Mouse (Mus musculus) kidney, adult 2 months (tissue): ENCODE measurements around the gene Wfdc16. TPM values are rescaled to one million over a fixed set of nuclear protein-coding genes. Genes with fewer than 3 reads are reported as not detected.

Experiments used
- DNase-seq: peaks from one replicate; pipeline ENCODE4 v3.0.0; 2021
- H3K27ac ChIP-seq: fragments of 200-500 bp; 2 replicates; pipeline ENCODE4 v1.5.1; 2012; ENCODE audit warnings: low read depth, low read length, control low read depth, inconsistent platforms; ENCODE audit not compliant: insufficient read depth
- H3K27me3 ChIP-seq: fragments of 200-500 bp; replicated peaks from 2 replicates; pipeline ENCODE4 v1.6.1; 2012; ENCODE audit warnings: mild to moderate bottlenecking, moderate library complexity, low read length, inconsistent platforms; ENCODE audit not compliant: control insufficient read depth, insufficient read depth
- H3K36me3 ChIP-seq: fragments of 200-500 bp; 2 replicates; pipeline ENCODE4 v1.6.1; 2012; ENCODE audit warnings: mild to moderate bottlenecking, moderate library complexity, low read length, inconsistent platforms; ENCODE audit not compliant: control insufficient read depth, insufficient read depth
- H3K4me1 ChIP-seq: fragments of 200-500 bp; 2 replicates; pipeline ENCODE4 v1.6.1; 2011; ENCODE audit warnings: low read length; ENCODE audit not compliant: control insufficient read depth, insufficient read depth
- H3K4me3 ChIP-seq: fragments of 200-500 bp; 2 replicates; pipeline ENCODE4 v1.5.1; 2011; ENCODE audit warnings: mild to moderate bottlenecking, low read depth, low read length, control low read depth; ENCODE audit not compliant: insufficient read depth
- CTCF ChIP-seq: fragments of 200-500 bp; conservative IDR thresholded peaks from 2 replicates; pipeline ENCODE4 v1.5.1; 2011; ENCODE audit warnings: low read depth, mild to moderate bottlenecking, control low read depth, low read length, moderate library complexity, mixed read lengths; ENCODE audit not compliant: insufficient read depth, insufficient read length
- POLR2A ChIP-seq: fragments of 200-500 bp; IDR thresholded peaks from one replicate; pipeline ENCODE4 v1.6.1; 2011; ENCODE audit warnings: low read depth, low read length, control low read depth
- WGBS: fragments of 180-500 bp; shearing (Covaris S2); methylation state at CpG from one replicate; pipeline ENCODE4 v1.1.7; 2018; 5-methylcytosine and 5-hydroxymethylcytosine counted together
- polyA plus RNA-seq: library from polyadenylated mRNA; depleted of rRNA; stranded (reverse); fragments of >200 nt; gene quantifications from 2 replicates; pipeline ENCODE4 v1.2.3, GENCODE M21; 2012; rRNA removed

Gene Wfdc16
- polyA plus RNA-seq, result 9.2 and 10.3 TPM in 2 replicates

DNA sequence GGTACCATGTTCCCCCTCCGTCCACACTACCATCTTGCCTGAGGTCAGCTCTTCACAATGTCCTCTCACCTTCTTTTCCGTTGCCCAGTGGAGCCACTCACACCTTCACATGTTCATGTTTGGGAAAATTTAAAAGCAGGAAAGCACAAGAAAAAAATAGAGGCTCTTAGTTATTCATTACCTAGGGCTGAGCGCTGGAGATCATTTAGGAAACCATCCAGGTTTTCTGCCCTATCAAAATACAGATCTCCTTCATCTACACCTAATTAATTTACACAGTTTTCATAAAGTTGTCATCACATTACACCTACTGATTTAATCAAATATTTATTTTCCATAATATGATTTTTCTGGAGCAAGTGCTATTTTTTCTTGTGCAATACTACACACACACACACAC lies at the start of gene Wfdc16:
TSS of gene Wfdc16 (minus strand) at position 101 of the 400 bp plus-strand sequence.
- peak; percentile 34 for DNase-seq
- H3K27ac ChIP-seq, result no peak within 1 kb of the TSS; the same call in 1 of the 2 replicates
- H3K27me3 ChIP-seq, result no peaks in the 10 kb centered on the region
- TF ChIP-seq POLR2A (no peak), CTCF (no peak)
- 33% methylated on average over 3 of the region's 3 CpGs for WGBS
- H3K36me3 ChIP-seq, result no peaks in the 10 kb centered on the region
- peaks cover 9% of the 10 kb centered on the region for H3K4me1 ChIP-seq
- no peak within 1 kb of the TSS for H3K4me3 ChIP-seq

DNA sequence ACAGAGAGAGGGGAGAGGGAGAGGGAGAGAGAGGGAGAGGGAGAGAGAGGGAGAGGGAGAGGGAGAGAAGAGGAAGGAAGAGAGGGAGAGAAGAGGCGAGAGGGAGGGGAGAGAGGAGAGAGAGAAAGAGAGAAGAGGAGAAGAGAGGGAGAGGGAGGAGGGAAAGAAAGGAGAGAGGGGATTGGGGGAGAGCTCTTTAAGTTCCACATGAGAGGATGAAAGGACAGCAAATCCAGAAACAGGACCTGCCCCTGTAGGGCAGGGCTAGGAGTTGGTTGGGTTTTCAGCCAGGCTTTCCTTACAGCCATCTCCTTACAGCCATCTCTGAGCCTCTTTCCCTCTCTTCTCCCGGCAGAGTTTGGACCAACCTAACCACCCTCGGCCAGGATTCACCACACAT lies 46.2 kb upstream of the Wfdc16 start, which contains the start of gene Wfdc13:
TSS of gene Wfdc13 (plus strand) at position 301 of the 400 bp plus-strand sequence.
- DNase-seq, result no peak
- Histone ChIP-seq H3K27ac (no peak within 1 kb of the TSS), H3K4me3 (no peak within 1 kb of the TSS), H3K27me3 (no peaks in the 10 kb centered on the region), H3K4me1 (no peaks in the 10 kb centered on the region), H3K36me3 (no peaks in the 10 kb centered on the region)
- 53% methylated on average over 3 of the region's 3 CpGs for WGBS
- TF ChIP-seq CTCF (no peak), POLR2A (no peak)

GRCm38 (mm10) chr2:164679906-164680305 lies 41.3 kb upstream of the Wfdc16 start:
- H3K27ac ChIP-seq, result no peak overlapping the region
- no peak overlapping the region for H3K4me3 ChIP-seq
- 71% methylated on average over 3 of the region's 3 CpGs for WGBS
- no peaks in the 10 kb centered on the region for H3K27me3 ChIP-seq
- no peaks in the 10 kb centered on the region for H3K36me3 ChIP-seq
- peaks cover 5% of the 10 kb centered on the region; the same call in 1 of the 2 replicates for H3K4me1 ChIP-seq
- TF ChIP-seq POLR2A, result no peak
- TF ChIP-seq CTCF, result no peak
- DNase-seq, result no peak

DNA sequence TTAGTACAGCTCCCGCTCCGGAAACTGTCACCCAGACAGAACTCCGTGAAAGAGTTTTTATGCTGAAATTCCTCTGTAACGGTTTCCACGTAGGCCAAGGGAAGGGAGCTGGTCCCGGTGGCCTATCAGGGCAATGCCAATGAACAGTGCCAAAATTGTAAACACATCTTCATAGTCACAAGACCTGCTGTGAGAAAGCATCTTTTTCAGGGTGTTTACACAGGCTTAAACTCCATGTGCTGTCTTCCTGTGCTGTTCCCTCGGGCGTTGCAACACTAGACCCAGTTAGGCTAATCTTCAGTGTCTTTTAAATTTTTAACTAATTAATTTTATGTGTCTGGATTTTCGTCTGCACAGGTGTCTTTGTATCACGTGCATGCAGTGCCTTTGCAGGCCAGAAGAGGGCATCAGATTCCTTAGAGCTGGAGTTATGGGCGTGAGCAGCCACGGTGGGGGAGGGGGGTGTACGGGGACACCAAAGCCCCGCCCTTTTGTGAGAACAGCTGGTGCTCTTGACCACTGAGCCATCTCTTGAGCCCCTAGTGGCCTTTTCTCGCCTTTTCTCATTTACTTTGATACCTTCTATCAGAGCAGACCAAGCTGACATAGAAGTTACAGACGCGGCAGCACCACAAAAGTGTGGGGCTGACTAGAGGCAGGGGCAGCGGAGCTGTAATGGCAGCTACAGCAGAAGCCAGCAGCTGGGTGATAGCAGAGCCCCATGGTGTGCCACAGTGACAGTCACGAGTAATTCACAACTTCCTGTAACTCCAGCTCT lies 40.4 kb upstream of the Wfdc16 start:
- H3K4me3 ChIP-seq, result no peak overlapping the region
- TF ChIP-seq POLR2A (no peak), CTCF (peak; percentile 75)
- DNase-seq, result peak; percentile 83

GRCm38 (mm10) chr2:164676916-164677685 lies 38.5 kb upstream of the Wfdc16 start:
- WGBS, result 71% methylated on average over 16 of the region's 16 CpGs
- DNase-seq, result no peak
- Histone ChIP-seq H3K27ac (no peak overlapping the region), H3K4me3 (no peak overlapping the region), H3K4me1 (peaks cover 5% of the 10 kb centered on the region; the same call in 1 of the 2 replicates), H3K36me3 (no peaks in the 10 kb centered on the region), H3K27me3 (no peaks in the 10 kb centered on the region)
- no peak for TF ChIP-seq POLR2A
- TF ChIP-seq CTCF, result no peak

More for the DNA sequence above, 40.4 kb upstream of the Wfdc16 start:
- Histone ChIP-seq H3K36me3 (no peaks in the 10 kb centered on the region), H3K27ac (no peak overlapping the region), H3K27me3 (no peaks in the 10 kb centered on the region), H3K4me1 (peaks cover 5% of the 10 kb centered on the region; the same call in 1 of the 2 replicates)
- WGBS, result 15% methylated on average over 19 of the region's 19 CpGs

- Histone ChIP-seq H3K4me1 (peaks cover 5% of the 10 kb centered on the region; the same call in 1 of the 2 replicates), H3K27me3 (no peaks in the 10 kb centered on the region), H3K27ac (no peak overlapping the region), H3K36me3 (no peaks in the 10 kb centered on the region), H3K4me3 (no peak overlapping the region)
- WGBS, result 84% methylated on average over 7 of the region's 7 CpGs
- 0 out of 2 replicates have a peak, but pooled peaks have one; percentile 17 for TF ChIP-seq CTCF
- no peak for TF ChIP-seq POLR2A
- DNase-seq, result no peak
Measured at GRCm38 (mm10) chr2:164676103-164676502, 37.5 kb upstream of the Wfdc16 start.

- Histone ChIP-seq H3K4me3 (no peak within 1 kb of the TSS), H3K36me3 (no peaks in the 10 kb centered on the region), H3K4me1 (peaks cover 5% of the 10 kb centered on the region; the same call in 1 of the 2 replicates), H3K27ac (no peak within 1 kb of the TSS), H3K27me3 (no peaks in the 10 kb centered on the region)
- TF ChIP-seq POLR2A, result no peak
- no peak for TF ChIP-seq CTCF
- 68% methylated on average over 7 of the region's 7 CpGs for WGBS
- no peak for DNase-seq
Measured at GRCm38 (mm10) chr2:164673987-164674386, 35.4 kb upstream of the Wfdc16 start, which contains the start of gene Wfdc11. Gene Wfdc11, minus strand, starts transcription at chr2:164674087.
